Mouse (Mus musculus) embryo, embryonic 11 days (tissue): ENCODE data around the gene Vps26c.
"Not testable (repeated sequence)": the region's sequence is repeated elsewhere in the genome, so short reads cannot be mapped to it uniquely, and the experiment has no call there.

Source experiments
- DNase-seq: peaks from one replicate; pipeline ENCODE4 v3.0.0-alpha.2; 2015

The Vps26c gene

GRCm38 (mm10) chr16:94545781-94546562 is 19.3 kb upstream of the Vps26c start:
- DNase-seq = no peak

- DNase-seq = no peak
Measured at GRCm38 (mm10) chr16:94544540-94545105, 18.0 kb upstream of the Vps26c start.

- no peak for DNase-seq
Measured at GRCm38 (mm10) chr16:94542898-94543297, 16.3 kb upstream of the Vps26c start.

GRCm38 (mm10) chr16:94540140-94540539 is 13.5 kb upstream of the Vps26c start:
- no peak for DNase-seq

- peak; percentile 28 for DNase-seq
Measured at GRCm38 (mm10) chr16:94537159-94537527, 10.5 kb upstream of the Vps26c start.

GRCm38 (mm10) chr16:94536417-94537158 is 10.0 kb upstream of the Vps26c start:
- peak; percentile 22 for DNase-seq

GRCm38 (mm10) chr16:94535716-94536115 is 9.1 kb upstream of the Vps26c start:
- DNase-seq = no peak

GRCm38 (mm10) chr16:94533679-94534078 is 7.0 kb upstream of the Vps26c start:
- DNase-seq = no peak

- no peak for DNase-seq
Measured at GRCm38 (mm10) chr16:94531268-94531667, 4.6 kb upstream of the Vps26c start.

GRCm38 (mm10) chr16:94527546-94527945 is 916 bp upstream of the Vps26c start:
- DNase-seq = no peak

GRCm38 (mm10) chr16:94527152-94527534 is 513 bp upstream of the Vps26c start:
- DNase-seq = peak; percentile 23

- DNase-seq = no peak
Measured at GRCm38 (mm10) chr16:94525955-94526343, 681 bp downstream of the Vps26c start.

GRCm38 (mm10) chr16:94524691-94525090 is 1.9 kb downstream of the Vps26c start:
- DNase-seq = no peak

- no peak for DNase-seq
Measured at GRCm38 (mm10) chr16:94523594-94524377, 2.8 kb downstream of the Vps26c start.

GRCm38 (mm10) chr16:94519028-94519427 is 7.6 kb downstream of the Vps26c start:
- peak; percentile 23 for DNase-seq

GRCm38 (mm10) chr16:94517606-94518005 is 9.0 kb downstream of the Vps26c start:
- no peak for DNase-seq

GRCm38 (mm10) chr16:94509983-94510382 is 16.6 kb downstream of the Vps26c start:
- no peak for DNase-seq

- no peak for DNase-seq
Measured at GRCm38 (mm10) chr16:94508769-94509168, 17.9 kb downstream of the Vps26c start.

GRCm38 (mm10) chr16:94507071-94507470 is 19.6 kb downstream of the Vps26c start:
- DNase-seq = no peak

GRCm38 (mm10) chr16:94504192-94504591 is 22.4 kb downstream of the Vps26c start:
- DNase-seq = no peak

- no peak for DNase-seq
Measured at GRCm38 (mm10) chr16:94497911-94498310, 28.7 kb downstream of the Vps26c start.

GRCm38 (mm10) chr16:94497176-94497575 is 29.5 kb downstream of the Vps26c start:
- DNase-seq = not testable (repeated sequence)

GRCm38 (mm10) chr16:94489326-94489725 is 37.3 kb downstream of the Vps26c start:
- DNase-seq = no peak
